Mouse (Mus musculus) embryonic facial prominence, embryonic 12.5 days (tissue): ENCODE results near the gene Robo1. TPM values are rescaled to one million over a fixed set of nuclear protein-coding genes. Genes with fewer than 3 reads are reported as not detected.
A peak's percentile ranks its signal among the peaks of the same experiment; 100 is the strongest.
"Not testable (repeated sequence)": the region's sequence is repeated elsewhere in the genome, so short reads cannot be mapped to it uniquely, and the experiment has no call there.

Experiments
- ATAC-seq: fragments of 200-750 bp; cut with Nextera tagmentation; 2 replicates; pipeline ENCODE4 v1.8.0; 2017; ENCODE audit not compliant: insufficient number of reproducible peaks, insufficient read depth, low FRiP score, low TSS enrichment
- H3K27ac ChIP-seq: fragments of 300-500 bp; sonication (generic); 2 replicates; pipeline ENCODE4 v1.5.1; 2016; ENCODE audit warnings: mild to moderate bottlenecking
- H3K27me3 ChIP-seq: fragments of 300-500 bp; sonication (generic); 2 replicates; pipeline ENCODE4 v1.6.1; 2016; ENCODE audit warnings: mild to moderate bottlenecking, moderate library complexity
- H3K36me3 ChIP-seq: fragments of 300-500 bp; sonication (generic); 2 replicates; pipeline ENCODE4 v1.6.1; 2016; ENCODE audit warnings: mild to moderate bottlenecking
- H3K4me1 ChIP-seq: fragments of 300-500 bp; sonication (generic); 2 replicates; pipeline ENCODE4 v1.6.1; 2016
- H3K4me2 ChIP-seq: fragments of 300-500 bp; sonication (generic); replicated peaks from 2 replicates; pipeline ENCODE4 v1.6.1; 2016; ENCODE audit warnings: mild to moderate bottlenecking, moderate library complexity
- H3K4me3 ChIP-seq: fragments of 300-500 bp; sonication (generic); 2 replicates; pipeline ENCODE4 v1.5.1; 2016; ENCODE audit warnings: mild to moderate bottlenecking
- H3K9ac ChIP-seq: fragments of 300-500 bp; sonication (generic); 2 replicates; pipeline ENCODE4 v1.6.1; 2016; ENCODE audit warnings: mild to moderate bottlenecking, moderate library complexity
- H3K9me3 ChIP-seq: fragments of 300-500 bp; sonication (generic); 2 replicates; pipeline ENCODE4 v1.6.1; 2016; ENCODE audit warnings: mild to moderate bottlenecking, moderate library complexity
- WGBS: fragments of 180-500 bp; shearing (Covaris S2); methylation state at CpG from one replicate; pipeline ENCODE4 v1.1.7; 2016; 5-methylcytosine and 5-hydroxymethylcytosine counted together
- polyA plus RNA-seq: library from polyadenylated mRNA; unstranded; fragments of >200 nt; fragmentation: Nextera tagmentation; extraction: Ambion mirVana; gene quantifications from 2 replicates; pipeline ENCODE4 v1.2.1, GENCODE M21; 2016

The Robo1 gene
- polyA plus RNA-seq, 1 experiment from 2014 or later, result 77.9 TPM

- Histone ChIP-seq H3K9me3 (no peaks in the 10 kb centered on the region), H3K4me2 (no peak overlapping the region), H3K36me3 (no peaks in the 10 kb centered on the region), H3K27ac (peak overlapping the region; percentile 50; the same call in 1 of the 2 replicates), H3K4me3 (no peak overlapping the region), H3K9ac (no peak overlapping the region), H3K27me3 (no peaks in the 10 kb centered on the region), H3K4me1 (no peaks in the 10 kb centered on the region)
- 16% methylated on average over 10 of the region's 10 CpGs for WGBS
- 0 out of 2 replicates have a peak, but pooled peaks have one; percentile 15 for ATAC-seq
These were observed 150.5 kb downstream of the Robo1 start for GRCm38 (mm10) chr16:72458576-72458975.

DNA sequence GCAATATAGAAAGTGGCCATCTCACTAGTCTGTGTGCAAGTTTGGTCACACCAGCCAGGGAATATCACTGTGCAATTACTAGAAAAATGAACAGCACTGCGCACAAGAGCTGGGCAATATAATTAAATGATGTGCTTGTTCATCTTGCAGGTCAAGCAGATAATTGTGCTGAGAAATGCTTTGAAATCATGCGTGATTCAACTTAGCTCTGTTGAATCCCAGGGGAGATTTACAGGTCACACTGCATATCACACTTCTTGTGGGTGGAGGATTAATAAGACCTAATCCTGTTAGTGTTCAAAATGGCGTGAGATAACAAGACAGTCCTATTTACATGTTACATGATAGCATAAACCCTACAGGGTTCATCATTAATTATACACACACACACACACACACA lies 157.6 kb downstream of the Robo1 start:
- ATAC-seq, result no peak
- H3K9me3 ChIP-seq, result no peaks in the 10 kb centered on the region
- H3K4me1 ChIP-seq, result no peaks in the 10 kb centered on the region; the same call in 1 of the 2 replicates
- H3K27ac ChIP-seq, result no peak overlapping the region
- H3K27me3 ChIP-seq, result no peaks in the 10 kb centered on the region
- no peak overlapping the region for H3K4me3 ChIP-seq
- 70% methylated on average over 3 of the region's 3 CpGs for WGBS
- no peak overlapping the region for H3K9ac ChIP-seq
- H3K4me2 ChIP-seq, result no peak overlapping the region
- H3K36me3 ChIP-seq, result no peaks in the 10 kb centered on the region

GRCm38 (mm10) chr16:72470037-72470673 lies 162.0 kb downstream of the Robo1 start:
- no peaks in the 10 kb centered on the region for H3K9me3 ChIP-seq
- H3K4me3 ChIP-seq, result no peak overlapping the region
- WGBS, result 27% methylated on average over 2 of the region's 2 CpGs
- H3K4me1 ChIP-seq, result no peaks in the 10 kb centered on the region; the same call in 1 of the 2 replicates
- no peaks in the 10 kb centered on the region for H3K36me3 ChIP-seq
- H3K27me3 ChIP-seq, result no peaks in the 10 kb centered on the region
- H3K27ac ChIP-seq, result no peak overlapping the region
- no peak overlapping the region for H3K9ac ChIP-seq
- H3K4me2 ChIP-seq, result no peak overlapping the region
- peak; percentile 80 for ATAC-seq

GRCm38 (mm10) chr16:72510716-72511199 lies 202.7 kb downstream of the Robo1 start:
- Histone ChIP-seq H3K9ac (no peak overlapping the region), H3K4me3 (no peak overlapping the region), H3K27me3 (no peaks in the 10 kb centered on the region), H3K27ac (no peak overlapping the region), H3K4me2 (no peak overlapping the region), H3K4me1 (no peaks in the 10 kb centered on the region), H3K9me3 (no peaks in the 10 kb centered on the region), H3K36me3 (no peaks in the 10 kb centered on the region)
- 23% methylated on average over 6 of the region's 6 CpGs for WGBS
- ATAC-seq, result no peak; the same call in 1 of the 2 replicates

GRCm38 (mm10) chr16:72531337-72531736 lies 223.2 kb downstream of the Robo1 start:
- H3K36me3 ChIP-seq, result no peaks in the 10 kb centered on the region
- no peak overlapping the region for H3K4me2 ChIP-seq
- no peak overlapping the region for H3K27ac ChIP-seq
- no peak for ATAC-seq
- no peak overlapping the region for H3K9ac ChIP-seq
- H3K27me3 ChIP-seq, result no peaks in the 10 kb centered on the region
- no peaks in the 10 kb centered on the region for H3K9me3 ChIP-seq
- WGBS, result 58% methylated on average over 2 of the region's 2 CpGs
- no peak overlapping the region for H3K4me3 ChIP-seq
- H3K4me1 ChIP-seq, result no peaks in the 10 kb centered on the region

DNA sequence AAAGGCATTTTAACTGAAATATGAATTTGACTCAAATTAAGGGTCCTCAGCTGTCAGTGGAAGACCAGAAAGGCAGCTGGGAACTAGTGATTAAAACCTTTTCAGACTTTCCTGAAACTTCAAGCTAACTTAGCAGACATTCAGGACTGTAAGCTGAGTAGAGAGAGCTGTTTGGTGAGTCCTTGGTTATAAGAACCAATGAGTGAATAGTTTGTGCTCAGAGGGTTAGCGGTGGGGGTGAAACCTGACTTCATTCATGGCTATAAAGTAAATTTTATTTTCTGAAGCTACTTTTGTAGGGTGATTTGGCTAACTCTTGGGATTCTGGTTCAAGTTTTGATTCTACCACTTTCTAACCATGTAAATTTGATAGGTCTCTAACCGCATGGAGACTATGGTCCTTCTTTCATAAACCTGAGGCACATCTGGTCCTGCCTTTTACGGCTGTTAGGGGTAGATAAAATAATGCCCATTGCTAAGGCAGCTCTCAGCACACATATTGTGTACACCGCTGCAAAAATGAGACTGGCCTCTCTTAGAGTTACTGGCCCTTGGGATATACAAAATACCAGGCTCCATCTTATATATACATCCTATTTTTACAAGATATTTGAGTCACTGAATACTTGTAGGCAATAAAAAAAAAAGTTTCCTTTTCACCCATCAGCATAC lies 225.9 kb downstream of the Robo1 start:
- Histone ChIP-seq H3K4me2 (no peak overlapping the region), H3K27ac (no peak overlapping the region), H3K9ac (no peak overlapping the region), H3K4me3 (no peak overlapping the region), H3K27me3 (no peaks in the 10 kb centered on the region), H3K4me1 (no peaks in the 10 kb centered on the region), H3K9me3 (no peaks in the 10 kb centered on the region), H3K36me3 (no peaks in the 10 kb centered on the region)
- 67% methylated on average over 4 of the region's 4 CpGs for WGBS
- no peak for ATAC-seq

- H3K9ac ChIP-seq, result no peak overlapping the region
- ATAC-seq, result no peak
- WGBS, result 42% methylated on average over 3 of the region's 3 CpGs
- H3K27ac ChIP-seq, result no peak overlapping the region
- no peaks in the 10 kb centered on the region for H3K27me3 ChIP-seq
- no peak overlapping the region for H3K4me2 ChIP-seq
- no peaks in the 10 kb centered on the region for H3K4me1 ChIP-seq
- no peaks in the 10 kb centered on the region for H3K9me3 ChIP-seq
- H3K4me3 ChIP-seq, result no peak overlapping the region
- no peaks in the 10 kb centered on the region for H3K36me3 ChIP-seq
These were observed 230.1 kb downstream of the Robo1 start for GRCm38 (mm10) chr16:72538171-72538570.

- H3K4me3 ChIP-seq, result no peak overlapping the region
These were observed 235.8 kb downstream of the Robo1 start for GRCm38 (mm10) chr16:72543928-72544327.

GRCm38 (mm10) chr16:72544950-72545349 lies 236.8 kb downstream of the Robo1 start:
- Histone ChIP-seq H3K4me2 (no peak overlapping the region), H3K36me3 (no peaks in the 10 kb centered on the region), H3K27me3 (no peaks in the 10 kb centered on the region), H3K27ac (no peak overlapping the region), H3K4me3 (no peak overlapping the region), H3K9me3 (no peaks in the 10 kb centered on the region), H3K9ac (no peak overlapping the region), H3K4me1 (no peaks in the 10 kb centered on the region)
- 53% methylated on average over 2 of the region's 2 CpGs for WGBS
- no peak for ATAC-seq

More at GRCm38 (mm10) chr16:72543928-72544327, 235.8 kb downstream of the Robo1 start:
- Histone ChIP-seq H3K27ac (no peak overlapping the region), H3K4me2 (no peak overlapping the region), H3K9ac (no peak overlapping the region), H3K36me3 (no peaks in the 10 kb centered on the region), H3K27me3 (no peaks in the 10 kb centered on the region), H3K9me3 (no peaks in the 10 kb centered on the region), H3K4me1 (no peaks in the 10 kb centered on the region)
- ATAC-seq, result no peak
- 75% methylated on average over 3 of the region's 3 CpGs for WGBS

- ATAC-seq, result no peak
- no peaks in the 10 kb centered on the region for H3K9me3 ChIP-seq
- H3K36me3 ChIP-seq, result no peaks in the 10 kb centered on the region
- no peak overlapping the region for H3K27ac ChIP-seq
- H3K4me1 ChIP-seq, result no peaks in the 10 kb centered on the region; the same call in 1 of the 2 replicates
- no peak overlapping the region for H3K4me2 ChIP-seq
- H3K27me3 ChIP-seq, result no peaks in the 10 kb centered on the region
- WGBS, result 26% methylated on average over 8 of the region's 8 CpGs
- H3K4me3 ChIP-seq, result no peak overlapping the region
- H3K9ac ChIP-seq, result no peak overlapping the region
These were observed 243.7 kb downstream of the Robo1 start for GRCm38 (mm10) chr16:72551672-72552243.

- H3K27ac ChIP-seq, result no peak overlapping the region
- H3K9me3 ChIP-seq, result no peaks in the 10 kb centered on the region
- H3K9ac ChIP-seq, result no peak overlapping the region
- no peaks in the 10 kb centered on the region for H3K27me3 ChIP-seq
- ATAC-seq, result no peak
- H3K4me2 ChIP-seq, result no peak overlapping the region
- 46% methylated on average over 5 of the region's 5 CpGs for WGBS
- no peaks in the 10 kb centered on the region; the same call in 1 of the 2 replicates for H3K4me1 ChIP-seq
- H3K36me3 ChIP-seq, result no peaks in the 10 kb centered on the region
- no peak overlapping the region for H3K4me3 ChIP-seq
These were observed 245.6 kb downstream of the Robo1 start for GRCm38 (mm10) chr16:72553713-72554112.

GRCm38 (mm10) chr16:72562149-72562548 lies 254.0 kb downstream of the Robo1 start:
- not testable (repeated sequence) for H3K27me3 ChIP-seq, ATAC-seq
- 57% methylated on average over 2 of the region's 2 CpGs for WGBS

More at GRCm38 (mm10) chr16:72562149-72562548, 254.0 kb downstream of the Robo1 start:
- not testable (repeated sequence) for H3K4me3 ChIP-seq, H3K4me1 ChIP-seq, H3K27ac ChIP-seq, H3K9ac ChIP-seq, H3K9me3 ChIP-seq, H3K36me3 ChIP-seq, H3K4me2 ChIP-seq
